Mouse (Mus musculus): Measurements from ENCODE around the gene Zfp410. TPM values are rescaled to one million over a fixed set of nuclear protein-coding genes. Genes with fewer than 3 reads are reported as not detected.
"Not testable (repeated sequence)": the region's sequence is repeated elsewhere in the genome, so short reads cannot be mapped to it uniquely, and the experiment has no call there.

Gene Zfp410
- total RNA-seq, 2 experiments from 2014 or later = 39.3 to 41.0 TPM

DNA sequence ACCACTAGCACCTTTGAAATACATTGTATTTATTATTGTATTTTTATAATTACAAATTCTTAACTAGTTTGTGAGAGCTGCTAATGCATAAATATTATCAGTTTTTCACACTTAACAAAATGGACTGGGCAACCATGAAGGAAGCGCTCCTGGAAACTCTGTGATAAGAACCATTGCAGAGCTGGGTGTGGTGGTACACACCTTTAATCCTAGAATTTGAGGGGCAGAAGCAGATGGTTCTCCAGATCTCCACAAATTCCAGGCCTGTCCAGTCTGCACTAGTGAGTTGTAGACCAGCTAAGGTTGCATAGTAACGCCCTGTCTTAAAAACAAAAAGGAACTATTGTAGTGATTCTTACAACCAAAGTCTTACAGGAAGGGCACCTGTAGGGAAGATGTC, 17.4 kb upstream of the Zfp410 start:
- DNase-seq (ENCODE audit: low spot score in 2 of 2) = no peak
- Histone ChIP-seq H3K27ac (no peak overlapping the region), H3K4me3 (no peak overlapping the region)
- no peak for TF ChIP-seq CTCF (conservative IDR thresholded peaks at IDR 0.05)

DNA sequence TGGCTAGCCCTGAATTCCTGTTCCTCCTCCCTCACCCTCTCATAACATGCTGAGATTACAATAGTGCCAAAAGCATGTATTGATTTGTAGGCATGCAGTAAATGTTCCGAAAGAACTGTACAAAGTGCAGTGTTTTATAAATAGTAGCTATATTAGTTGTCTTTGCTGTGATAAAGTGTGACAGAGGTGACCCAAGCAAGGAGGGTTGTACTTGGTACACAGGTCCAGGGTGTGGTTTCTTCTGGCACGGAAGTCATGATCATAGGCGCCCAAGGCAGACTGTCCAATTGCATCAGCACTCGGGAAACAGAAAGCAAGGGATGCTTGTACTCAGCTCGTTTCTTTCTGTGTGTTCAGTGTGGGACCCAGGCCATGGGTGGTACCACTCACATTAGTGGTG, 12.6 kb upstream of the Zfp410 start:
- DNase-seq (ENCODE audit: low spot score in 2 of 2) = no peak
- TF ChIP-seq CTCF (conservative IDR thresholded peaks at IDR 0.05) = no peak
- H3K27ac ChIP-seq = no peak overlapping the region
- no peak overlapping the region for H3K4me3 ChIP-seq

DNA sequence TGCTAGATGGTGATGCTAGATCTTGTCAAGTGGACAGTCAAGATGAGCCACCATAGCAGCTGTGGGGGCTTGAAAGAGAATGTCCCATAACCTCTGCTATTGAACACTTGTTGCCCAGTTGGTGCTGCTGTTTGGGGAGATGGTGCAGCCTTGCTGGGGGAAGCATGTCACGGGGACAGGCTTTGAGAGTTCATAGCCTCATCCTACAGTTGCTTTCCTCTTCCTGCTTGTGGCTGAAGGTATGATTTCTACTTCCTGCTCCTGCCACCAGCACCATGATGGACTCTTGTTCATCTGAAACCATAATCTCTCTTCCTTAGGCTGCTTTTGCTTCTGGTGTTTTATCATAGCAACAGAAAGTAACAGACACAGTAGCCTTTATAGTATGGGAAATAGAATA, 12.1 kb upstream of the Zfp410 start:
- DNase-seq (ENCODE audit: low spot score in 2 of 2) = no peak
- TF ChIP-seq CTCF (conservative IDR thresholded peaks at IDR 0.05) = no peak
- H3K27ac ChIP-seq = no peak overlapping the region
- no peak overlapping the region for H3K4me3 ChIP-seq

DNA sequence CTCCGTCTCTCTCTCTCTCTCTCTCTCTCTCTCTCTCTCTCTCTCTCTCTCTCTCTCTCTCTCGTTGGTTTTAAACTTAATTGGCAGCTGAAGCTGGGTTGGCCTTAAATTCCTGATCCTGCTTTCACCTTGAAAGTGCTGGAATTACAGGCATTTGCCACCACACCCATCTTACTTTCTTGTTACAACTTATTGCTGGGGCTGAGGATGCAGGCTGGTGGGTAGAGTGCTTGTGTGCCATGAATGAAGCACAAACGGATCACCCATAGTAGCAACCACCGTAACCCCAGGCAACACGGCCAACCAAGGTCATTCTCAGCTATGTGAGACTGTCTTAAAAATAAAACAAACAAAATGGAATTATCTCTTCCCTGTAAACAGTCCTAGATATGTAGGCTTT, 5.3 kb upstream of the Zfp410 start:
- Histone ChIP-seq H3K27ac (no peak overlapping the region), H3K4me3 (no peak overlapping the region)
- DNase-seq (ENCODE audit: low spot score in 2 of 2) = no peak
- no peak for TF ChIP-seq CTCF (conservative IDR thresholded peaks at IDR 0.05)

DNA sequence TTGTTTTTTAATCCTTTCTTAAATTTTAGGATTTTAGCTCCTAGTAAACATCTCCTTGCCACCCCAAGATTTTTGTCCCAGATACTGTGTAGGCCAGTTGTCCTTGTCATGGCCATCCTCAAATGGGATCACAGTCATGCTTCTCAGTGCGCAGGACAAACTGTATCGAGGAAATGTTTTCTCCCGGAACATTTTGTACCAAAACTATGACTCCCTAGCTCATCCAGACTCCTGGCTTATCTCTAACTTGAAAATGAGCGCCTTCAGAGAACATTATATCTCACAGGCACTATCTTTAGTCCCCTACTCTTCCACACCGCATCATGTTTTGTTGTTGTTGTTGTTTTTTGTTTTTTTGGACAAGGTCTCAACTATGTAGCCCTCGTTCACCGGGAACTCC, 646 bp upstream of the Zfp410 start:
- DNase-seq (ENCODE audit: low spot score in 2 of 2) = no peak
- peak overlapping the region; percentile 92 for H3K27ac ChIP-seq
- no peak for TF ChIP-seq CTCF (conservative IDR thresholded peaks at IDR 0.05)
- peak overlapping the region; percentile 99 for H3K4me3 ChIP-seq

DNA sequence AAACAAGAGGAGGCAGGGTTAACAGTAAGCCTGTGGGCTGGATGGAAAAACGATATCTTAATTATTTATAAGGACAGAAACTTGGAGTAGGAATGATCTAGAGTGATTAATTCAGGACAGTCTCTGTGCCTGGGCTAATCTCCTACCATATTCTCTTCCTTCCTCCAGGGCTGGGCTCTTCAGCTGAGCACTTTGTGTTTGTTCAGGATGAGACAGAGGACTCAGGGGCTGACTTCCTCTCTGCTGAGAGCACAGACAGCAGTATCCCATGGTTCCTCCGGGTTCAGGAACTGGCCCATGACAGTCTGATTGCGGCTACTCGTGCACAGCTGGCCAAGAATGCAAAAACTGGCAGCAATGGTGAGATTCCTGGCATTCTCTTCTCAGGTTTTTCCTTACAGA, 10.5 kb downstream of the Zfp410 start:
- peak overlapping the region; percentile 55; the same call in 1 of the 2 replicates for H3K27ac ChIP-seq
- DNase-seq (ENCODE audit: low spot score in 2 of 2) = peak in 1 of 2 experiments; percentile 45
- TF ChIP-seq CTCF (conservative IDR thresholded peaks at IDR 0.05) = no peak
- H3K4me3 ChIP-seq = no peak overlapping the region

DNA sequence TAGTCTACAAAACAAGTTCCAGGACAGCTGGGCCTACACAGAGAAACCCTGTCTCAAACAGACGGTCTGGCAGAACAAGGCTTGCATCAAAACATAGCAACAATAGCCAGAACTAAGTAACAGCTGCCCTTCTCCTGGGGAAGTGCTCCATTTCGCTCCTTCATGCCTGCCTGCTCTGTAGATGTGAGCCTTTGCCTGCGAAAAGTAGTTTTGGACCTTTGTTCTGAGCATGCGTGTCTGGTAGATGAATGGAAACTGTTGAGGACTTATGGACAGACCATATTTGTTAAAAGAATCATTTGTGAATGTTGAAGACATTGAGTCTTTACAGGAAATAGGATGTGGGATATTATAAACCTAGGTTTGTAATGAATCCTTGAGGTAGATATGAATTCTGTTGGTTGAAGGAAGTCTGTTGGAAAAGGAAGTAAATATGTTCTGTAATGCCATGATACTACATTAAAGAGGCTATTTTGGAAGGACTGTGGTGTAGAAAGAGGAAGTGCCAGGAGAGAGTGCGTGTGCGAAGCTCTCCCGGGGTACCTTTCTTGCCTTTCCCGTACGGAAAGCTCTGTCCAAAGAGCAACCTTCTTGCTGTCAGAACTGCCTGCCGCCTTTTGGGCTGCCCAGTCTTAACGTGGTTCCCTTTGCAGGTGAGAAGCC, 20.4 kb downstream of the Zfp410 start:
- TF ChIP-seq CTCF (conservative IDR thresholded peaks at IDR 0.05) = no peak
- DNase-seq (ENCODE audit: low spot score in 2 of 2) = no peak
- Histone ChIP-seq H3K27ac (no peak overlapping the region), H3K4me3 (no peak overlapping the region)

DNA sequence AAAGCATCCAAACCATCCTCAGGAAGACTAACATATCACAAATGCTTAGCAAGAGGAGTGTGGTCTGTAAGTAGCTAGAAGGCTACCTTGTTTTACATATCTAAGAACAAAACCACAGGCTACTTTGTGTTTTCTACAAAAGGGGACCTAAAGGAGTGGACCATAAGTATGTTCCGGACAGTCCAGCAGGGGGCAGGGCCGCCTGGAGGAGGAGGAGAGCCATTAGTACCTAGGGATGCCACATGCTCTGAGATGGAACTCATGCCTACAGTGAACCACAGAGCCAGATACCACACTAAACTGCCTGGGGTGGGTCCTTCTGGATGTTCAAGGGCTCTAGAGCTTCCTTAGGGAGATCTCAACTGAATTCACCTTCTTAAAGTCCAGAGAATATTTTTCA, 30.5 kb downstream of the Zfp410 start:
- TF ChIP-seq CTCF (conservative IDR thresholded peaks at IDR 0.05) = peak; percentile 63
- no peak for DNase-seq (ENCODE audit: low spot score in 2 of 2)
- no peak overlapping the region for H3K4me3 ChIP-seq
- H3K27ac ChIP-seq = no peak overlapping the region

DNA sequence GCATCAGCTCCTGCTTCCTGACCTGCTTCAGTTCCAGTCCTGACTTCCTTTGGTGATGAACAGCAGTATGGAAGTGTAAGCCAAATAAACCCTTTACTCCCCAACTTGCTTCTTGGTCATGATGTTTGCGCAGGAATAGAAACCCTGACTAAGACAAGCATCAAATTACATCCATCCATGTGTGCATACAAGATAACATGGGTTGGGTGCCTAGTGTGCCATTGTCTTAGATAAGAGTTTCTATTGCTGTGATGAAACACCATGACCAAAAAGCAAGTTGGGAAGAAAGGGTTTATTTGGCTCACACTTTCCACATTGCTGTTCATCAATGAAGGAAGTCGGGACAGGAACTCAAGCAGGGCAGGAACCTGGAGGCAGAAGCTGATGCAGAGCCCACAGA, 42.0 kb downstream of the Zfp410 start:
- not testable (repeated sequence) for DNase-seq (ENCODE audit: low spot score in 2 of 2); H3K27ac ChIP-seq; H3K4me3 ChIP-seq

DNA sequence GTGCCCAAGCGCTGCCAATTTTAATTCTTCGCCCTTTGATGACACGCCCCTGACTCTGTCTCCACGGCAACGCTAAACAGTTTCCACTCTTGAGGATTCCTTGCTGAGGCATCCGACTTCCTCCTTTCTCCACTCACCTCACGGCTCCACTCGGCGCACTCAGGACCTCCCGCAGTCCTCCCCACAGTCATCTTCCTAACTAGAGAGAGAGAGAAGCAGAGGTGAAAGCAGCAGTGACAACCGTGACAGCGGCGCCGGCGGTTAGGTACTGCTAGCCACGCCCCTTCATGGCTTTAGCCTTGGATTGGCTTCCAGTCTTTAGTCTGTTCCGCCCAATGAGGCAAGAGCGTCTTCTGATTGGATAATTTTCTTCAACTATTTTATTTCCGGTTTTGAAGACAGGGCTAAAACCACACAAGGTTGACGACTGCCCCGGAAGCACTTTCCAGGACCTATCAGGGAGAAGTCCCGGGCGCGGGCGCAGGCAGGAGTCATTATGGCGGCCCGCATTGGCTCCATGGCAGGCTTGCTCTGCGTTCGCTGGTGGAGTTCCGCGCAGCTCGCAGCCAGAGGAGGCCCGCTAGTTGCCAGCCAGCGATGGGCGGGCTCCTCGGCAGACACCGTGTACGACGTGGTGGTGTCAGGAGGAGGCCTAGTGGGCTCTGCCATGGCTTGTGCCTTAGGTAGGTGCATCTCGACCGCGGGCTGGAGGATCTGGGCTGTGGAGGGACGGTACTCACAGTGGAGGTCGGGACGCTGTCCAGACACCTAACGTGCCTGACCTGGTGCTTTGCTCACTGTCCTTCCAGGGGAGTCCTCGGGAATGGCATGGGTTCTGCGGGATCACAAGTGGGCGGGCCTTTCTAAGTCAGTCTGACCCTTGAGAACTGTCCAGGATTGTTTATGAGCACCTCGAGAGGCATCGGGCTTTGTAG, 45.2 kb downstream of the Zfp410 start, which contains the start of the genes Coq6 and Fam161b:
Gene Coq6, plus strand, starts transcription at position 103 of the 935 bp plus-strand sequence.
Gene Fam161b, minus strand, starts transcription at position 279 of the 935 bp plus-strand sequence.
- peak within 1 kb of the TSS; percentile 83 for H3K4me3 ChIP-seq
- TF ChIP-seq CTCF (conservative IDR thresholded peaks at IDR 0.05) = no peak
- peak within 1 kb of the TSS; percentile 68 for H3K27ac ChIP-seq
- DNase-seq (ENCODE audit: low spot score in 2 of 2) = peak; percentile 89 to 97

DNA sequence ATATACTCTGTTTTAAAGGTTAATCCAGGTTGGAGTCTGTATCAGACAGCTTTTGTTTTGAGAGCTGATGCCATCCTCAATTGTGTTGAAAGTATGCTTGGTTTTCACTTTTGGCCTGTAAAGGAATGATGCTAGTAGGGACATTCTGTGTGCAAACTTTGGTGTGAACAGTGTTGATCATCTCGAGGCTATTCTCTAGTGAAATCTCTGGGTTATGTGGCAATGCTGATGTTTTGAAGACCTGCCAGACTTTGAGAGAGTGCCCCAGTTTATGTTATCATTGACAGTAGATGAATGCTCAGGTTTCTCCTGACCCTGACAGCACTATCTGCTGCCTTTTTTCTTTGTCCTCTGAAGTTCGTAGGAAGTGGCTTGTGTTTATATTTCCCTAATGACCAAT, 46.2 kb downstream of the Zfp410 start:
- no peak for DNase-seq (ENCODE audit: low spot score in 2 of 2)
- no peak for TF ChIP-seq CTCF (conservative IDR thresholded peaks at IDR 0.05)
- Histone ChIP-seq H3K27ac (no peak overlapping the region), H3K4me3 (peak overlapping the region; percentile 83; the same call in 1 of the 2 replicates)

DNA sequence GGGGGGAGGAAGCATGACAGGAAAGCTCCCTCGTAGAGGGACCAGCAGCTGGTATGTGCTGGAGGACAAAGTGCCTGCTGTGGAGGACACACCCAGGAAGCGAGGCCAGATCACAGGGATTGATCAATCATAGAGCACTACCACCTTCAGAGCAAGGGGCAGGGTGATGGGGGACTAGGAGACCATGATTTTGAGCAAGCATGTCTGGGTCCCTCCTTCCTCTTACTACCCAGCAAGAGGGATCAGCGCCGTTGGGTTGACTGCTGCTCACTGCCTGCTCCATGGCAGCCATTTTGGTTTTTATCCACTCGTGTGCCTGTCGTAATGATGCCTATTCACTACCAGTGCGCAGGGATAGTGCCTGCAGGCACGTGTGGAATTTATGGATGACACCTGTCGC, 47.6 kb downstream of the Zfp410 start:
- no peak for TF ChIP-seq CTCF (conservative IDR thresholded peaks at IDR 0.05)
- H3K4me3 ChIP-seq = no peak overlapping the region
- no peak overlapping the region for H3K27ac ChIP-seq
- DNase-seq (ENCODE audit: low spot score in 2 of 2) = no peak

DNA sequence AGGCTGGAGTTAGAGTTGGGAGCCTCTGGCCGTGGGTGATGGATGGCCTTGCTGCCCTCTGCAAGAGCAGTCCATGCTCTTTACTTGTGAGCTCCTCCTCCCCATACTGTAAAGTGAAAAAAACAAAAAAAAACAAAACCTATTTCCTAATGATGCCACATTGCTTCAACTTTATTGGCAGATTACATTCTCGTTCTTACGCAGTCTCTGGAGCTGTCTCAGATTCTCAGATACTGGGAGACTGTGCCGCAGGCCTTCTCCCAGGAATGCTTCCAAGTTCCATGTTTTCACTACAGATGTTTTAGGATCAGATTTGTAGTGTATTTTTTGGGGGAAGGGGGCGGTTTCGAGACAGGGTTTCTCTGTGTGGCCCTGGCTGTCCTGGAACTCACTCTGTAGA, 48.5 kb downstream of the Zfp410 start:
- Histone ChIP-seq H3K4me3 (no peak overlapping the region), H3K27ac (no peak overlapping the region)
- DNase-seq (ENCODE audit: low spot score in 2 of 2) = no peak
- no peak for TF ChIP-seq CTCF (conservative IDR thresholded peaks at IDR 0.05)
